Mouse (Mus musculus): Measurements from ENCODE around the gene Cd244a.

Cd244a gene

DNA sequence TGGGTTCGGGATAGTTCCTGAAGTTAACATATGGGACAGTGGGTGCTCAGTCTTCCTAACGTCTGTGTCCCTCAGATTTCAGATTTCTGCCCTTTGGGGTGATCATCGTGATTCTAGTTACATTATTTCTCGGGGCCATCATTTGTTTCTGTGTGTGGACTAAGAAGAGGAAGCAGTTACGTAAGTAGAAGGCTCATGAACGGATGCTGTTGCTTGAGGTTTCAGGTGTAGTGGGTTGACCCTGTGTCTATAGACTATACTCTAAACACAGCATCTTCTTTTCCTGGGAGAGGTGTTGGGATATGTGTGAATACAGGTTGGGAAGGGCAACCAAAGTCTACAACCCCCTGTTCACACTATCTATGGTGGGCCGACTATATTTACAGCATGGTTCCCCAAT is 18.2 kb downstream of the Cd244a start:
- no peak for DNase-seq (ENCODE audit: low spot score in 2 of 2)

DNA sequence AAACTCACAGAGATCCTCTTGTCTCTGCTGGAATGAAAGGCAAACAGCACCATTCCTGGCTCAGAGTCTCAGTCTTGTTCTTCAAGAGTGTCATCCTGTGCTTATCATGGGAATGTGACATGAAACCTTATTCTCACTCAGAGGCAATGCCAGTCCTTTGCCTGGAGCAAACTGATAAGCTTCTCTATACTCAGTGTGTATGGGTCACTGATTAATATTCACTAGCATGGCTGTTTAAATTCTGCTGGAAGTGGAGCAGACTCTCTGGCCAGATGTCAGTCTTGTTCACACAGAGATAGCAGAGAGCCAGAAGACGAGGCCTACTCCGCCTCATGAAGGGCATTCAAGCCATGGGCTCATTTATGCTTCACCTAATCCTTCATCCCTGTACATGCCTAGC is 25.6 kb downstream of the Cd244a start:
- no peak for DNase-seq (ENCODE audit: low spot score in 2 of 2)

DNA sequence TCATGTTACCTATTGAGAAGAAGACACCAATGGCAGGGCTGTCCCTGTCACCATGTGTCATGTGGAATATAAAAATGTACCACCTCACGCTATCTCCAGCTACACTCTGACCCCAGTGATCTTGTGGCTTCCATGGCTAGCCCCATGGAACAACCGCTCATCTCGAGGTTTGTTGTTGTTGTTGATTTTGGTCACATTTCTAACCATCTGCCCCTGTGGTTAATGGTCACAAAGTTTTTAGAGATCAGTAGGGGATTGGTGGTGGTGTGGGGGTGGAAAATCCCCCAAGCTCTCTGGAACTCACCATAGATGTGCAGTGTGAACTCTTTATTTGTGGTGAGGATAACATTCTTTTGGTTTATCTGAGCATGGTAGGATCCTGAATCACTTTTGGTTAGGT is 45.7 kb downstream of the Cd244a start:
- DNase-seq (ENCODE audit: low spot score in 2 of 2) = no peak

DNA sequence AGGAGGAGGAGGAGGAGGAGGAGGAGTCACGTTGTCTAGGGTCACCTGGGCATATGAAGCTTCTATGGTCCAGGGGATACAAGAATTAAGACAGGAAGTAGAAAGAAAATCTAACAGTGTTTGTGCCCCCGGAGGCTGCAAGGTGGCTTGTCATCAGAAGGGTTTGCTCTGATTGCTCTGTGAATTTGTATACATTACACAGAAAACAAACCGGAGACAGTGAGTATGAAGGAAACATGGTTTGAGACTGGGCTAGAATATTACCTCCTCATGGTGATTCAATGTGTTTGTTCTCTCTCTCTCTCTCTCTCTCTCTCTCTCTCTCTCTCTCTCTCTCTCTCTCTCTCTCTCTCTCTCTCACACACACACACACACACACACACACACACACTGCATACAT is 47.7 kb downstream of the Cd244a start:
- DNase-seq (ENCODE audit: low spot score in 2 of 2) = no peak

DNA sequence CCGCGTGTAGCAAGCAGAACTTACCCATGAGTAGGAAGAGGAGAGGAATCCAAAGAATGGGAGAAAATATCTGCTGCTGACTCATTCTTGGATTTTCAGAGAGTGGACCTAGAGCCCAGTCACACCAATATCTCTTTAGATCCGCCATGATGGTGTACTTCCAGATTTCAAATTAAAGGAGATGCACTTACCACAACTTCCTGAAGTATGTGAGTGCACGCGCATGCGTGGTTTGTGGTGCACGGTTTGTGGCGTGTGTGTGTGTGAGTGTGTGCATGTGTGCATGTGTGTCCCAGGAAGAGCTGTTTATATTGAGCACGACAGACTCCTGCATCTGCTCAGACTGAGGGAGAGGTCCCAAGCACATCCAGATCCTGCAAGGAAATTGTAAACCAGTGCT is 48.2 kb downstream of the Cd244a start, which contains the start of gene Ly9:
Gene Ly9 (minus strand): TSS at position 235 of the 400 bp plus-strand sequence.
- DNase-seq (ENCODE audit: low spot score in 2 of 2) = peak; percentile 65 to 75

DNA sequence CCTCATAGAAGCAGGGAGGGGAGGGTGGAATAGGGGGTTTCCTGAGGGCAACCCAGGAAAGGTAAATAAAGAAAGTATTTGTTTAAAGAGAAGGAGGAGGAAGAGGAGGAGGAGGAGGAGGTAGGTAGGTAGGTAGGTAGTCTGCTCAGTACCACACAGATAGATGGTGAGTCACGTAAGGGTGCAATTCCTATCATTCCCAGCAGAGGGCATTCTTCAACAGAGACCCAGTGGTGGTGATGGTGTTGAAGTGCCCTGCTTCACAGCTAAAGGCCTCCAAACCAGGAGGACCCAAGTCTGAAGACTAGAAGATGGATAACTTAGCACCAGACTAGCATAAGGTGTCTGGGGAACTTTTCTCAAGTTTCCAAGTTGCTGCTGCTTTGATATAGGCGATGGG is 51.0 kb downstream of the Cd244a start:
- peak in 1 of 2 experiments; percentile 49 for DNase-seq (ENCODE audit: low spot score in 2 of 2)

DNA sequence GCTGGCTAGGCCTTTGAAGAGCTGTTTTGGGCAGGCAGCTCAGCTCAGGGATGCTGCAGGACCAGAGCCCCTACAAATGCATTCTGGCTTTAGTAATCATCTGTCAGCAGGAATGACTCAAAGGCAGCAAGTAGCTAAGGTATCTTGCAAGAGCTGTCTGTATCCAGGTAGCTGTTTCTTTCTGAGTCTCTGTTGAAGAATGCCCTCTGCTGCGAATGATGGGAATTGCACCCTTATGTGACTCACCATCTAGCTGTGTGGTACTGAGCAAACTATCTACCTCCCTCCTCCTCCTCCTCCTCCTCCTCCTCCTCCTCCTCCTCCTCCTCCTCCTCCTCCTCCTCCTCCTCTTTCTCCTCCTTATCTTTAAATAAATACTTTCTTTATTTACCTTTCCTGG is 51.8 kb downstream of the Cd244a start:
- DNase-seq (ENCODE audit: low spot score in 2 of 2) = peak; percentile 25 to 36

DNA sequence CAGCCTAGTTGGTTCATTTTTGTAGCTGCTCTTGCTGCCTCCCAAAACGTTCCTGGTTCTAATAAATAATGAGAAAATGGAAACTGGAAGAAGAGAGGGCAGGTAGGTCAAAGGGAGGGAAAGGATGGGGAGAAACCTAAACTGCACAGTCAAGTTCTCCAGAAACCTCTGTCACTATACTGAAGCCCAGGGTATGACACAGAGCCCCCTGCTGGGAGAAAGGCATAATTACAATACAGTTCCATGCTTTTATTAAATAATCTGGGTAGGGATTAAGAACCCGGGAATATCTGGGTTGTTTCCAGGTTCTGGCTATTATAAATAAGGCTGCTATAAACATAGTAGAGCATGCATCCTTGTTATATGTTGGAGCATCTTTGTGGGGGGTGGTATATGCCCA is 55.0 kb downstream of the Cd244a start:
- peak in 1 of 2 experiments; percentile 18 for DNase-seq (ENCODE audit: low spot score in 2 of 2)

DNA sequence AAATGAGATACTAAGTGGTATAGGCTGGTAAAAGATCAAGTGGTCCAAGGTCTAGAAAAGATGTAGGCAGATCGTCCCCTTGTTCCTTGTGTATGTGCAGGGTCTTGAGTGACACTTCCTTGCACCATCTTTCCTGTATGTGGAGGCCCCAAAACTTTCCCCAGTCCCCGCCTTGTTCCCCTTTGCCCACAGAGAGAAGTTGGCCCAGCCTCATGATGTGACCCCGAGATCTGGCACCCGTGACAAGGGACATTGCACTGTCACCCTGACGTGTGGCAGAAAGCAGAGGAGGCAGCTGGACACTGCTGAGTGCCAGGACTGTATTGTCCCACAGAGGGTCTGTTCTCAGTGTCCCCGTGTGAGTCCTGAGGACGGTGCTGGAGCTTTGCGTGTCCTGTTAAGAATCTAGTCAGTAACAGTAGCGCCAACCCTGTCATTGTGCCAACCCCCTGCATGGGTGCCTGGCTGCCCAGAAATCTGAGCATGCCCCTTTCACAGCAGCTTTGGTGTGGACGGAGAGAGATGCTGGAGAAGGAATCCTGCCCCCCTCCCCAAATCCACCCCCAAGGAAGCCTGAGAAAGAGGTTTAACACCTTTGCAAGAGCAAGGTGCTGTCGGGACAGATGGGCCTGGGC is 58.0 kb downstream of the Cd244a start:
- DNase-seq (ENCODE audit: low spot score in 2 of 2) = no peak

DNA sequence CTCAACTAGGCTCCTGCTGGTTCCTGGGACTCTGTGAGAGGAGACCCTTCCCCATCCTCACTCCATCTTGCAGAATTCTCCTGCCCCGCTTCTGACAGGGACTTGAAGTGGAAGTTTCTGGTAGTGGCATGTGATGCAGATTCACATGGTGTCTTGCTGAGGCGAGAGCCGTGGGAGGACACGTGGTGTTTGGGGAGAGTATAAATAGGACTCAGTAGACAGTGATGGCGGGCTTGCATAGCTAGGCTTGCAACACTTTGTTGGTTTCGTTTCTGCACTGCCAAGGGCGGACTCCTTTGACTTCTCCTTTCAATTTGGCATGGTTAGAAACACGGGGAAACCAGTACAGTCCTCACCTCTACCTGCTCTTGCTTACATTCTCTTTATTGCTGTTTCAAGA is 60.0 kb downstream of the Cd244a start:
- no peak for DNase-seq (ENCODE audit: low spot score in 2 of 2)

DNA sequence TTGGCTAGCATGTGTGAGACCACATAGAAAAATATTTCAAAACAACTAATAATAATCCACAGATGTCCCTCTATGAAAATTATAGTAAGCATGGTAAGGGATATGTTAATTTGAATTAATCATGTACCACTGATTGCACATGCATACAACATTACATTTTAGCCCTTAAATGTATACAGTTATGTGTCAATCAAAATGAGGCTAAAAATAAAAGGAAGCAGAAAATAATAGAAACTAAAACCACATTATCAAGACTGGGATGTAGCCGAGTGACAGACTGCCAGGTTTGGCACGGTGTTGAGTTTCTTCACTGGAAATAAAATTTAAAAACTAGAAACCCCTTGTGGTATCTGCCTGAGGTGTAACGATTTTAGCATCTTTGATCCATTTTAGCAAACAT is 60.7 kb downstream of the Cd244a start:
- no peak for DNase-seq (ENCODE audit: low spot score in 2 of 2)

DNA sequence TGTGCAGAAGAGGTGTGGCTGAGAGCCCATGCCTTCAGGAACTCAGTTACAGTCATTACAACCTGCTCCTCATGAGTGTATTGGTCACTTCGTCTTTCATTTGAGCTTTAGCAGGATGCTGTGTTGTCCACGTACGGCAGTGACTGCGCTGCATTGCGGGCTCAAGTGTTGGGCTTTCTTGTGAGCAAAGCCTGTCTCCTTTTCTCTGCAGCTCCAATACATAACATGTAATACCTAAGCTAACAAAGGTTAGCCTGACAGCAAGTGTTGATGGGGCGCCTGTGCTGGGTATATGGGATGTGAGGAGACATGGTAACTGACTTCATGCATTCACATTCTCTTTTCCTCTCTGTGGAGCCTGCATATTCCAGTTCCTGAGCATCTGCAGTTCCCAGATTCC is 61.1 kb downstream of the Cd244a start:
- DNase-seq (ENCODE audit: low spot score in 2 of 2) = no peak

DNA sequence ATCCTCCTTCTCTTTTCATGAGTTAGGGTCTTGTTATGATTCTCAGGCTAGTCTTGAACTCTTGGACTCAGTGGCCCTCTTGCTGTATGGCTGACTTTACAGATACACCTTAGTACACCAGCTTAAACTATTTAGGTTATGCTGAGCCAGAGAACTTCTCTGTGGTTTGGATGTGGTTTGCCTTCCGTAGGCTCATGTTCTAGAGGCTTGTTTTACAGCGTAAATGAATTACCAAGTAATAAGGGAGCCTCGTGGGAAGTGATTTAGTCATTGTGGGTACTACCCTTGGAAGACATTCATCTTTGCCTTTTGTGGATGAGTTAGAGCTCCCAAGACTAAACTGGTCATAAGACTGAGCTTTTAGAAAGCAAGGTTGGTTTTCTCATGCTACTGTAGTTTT is 68.8 kb downstream of the Cd244a start:
- DNase-seq (ENCODE audit: low spot score in 2 of 2) = no peak

DNA sequence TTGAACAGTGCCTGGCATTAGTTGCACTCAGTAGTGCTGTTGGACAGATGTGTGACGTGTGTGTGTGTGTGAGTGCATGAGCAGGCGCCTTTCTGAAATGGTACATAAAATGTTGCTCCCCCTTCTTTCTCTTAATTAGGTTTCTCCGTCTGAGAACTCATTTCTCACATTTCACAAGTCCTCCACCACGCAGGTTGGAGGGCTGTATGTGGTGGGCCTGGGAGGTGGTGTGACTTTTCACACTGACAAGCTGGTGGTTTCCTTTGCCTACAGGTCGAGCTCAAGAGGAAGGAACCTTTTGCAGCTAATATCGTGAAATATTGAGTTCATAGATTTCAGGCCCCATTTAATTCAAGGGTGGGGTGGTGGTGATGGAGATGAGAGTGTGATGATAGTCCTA is 70.2 kb downstream of the Cd244a start:
- no peak for DNase-seq (ENCODE audit: low spot score in 2 of 2)

DNA sequence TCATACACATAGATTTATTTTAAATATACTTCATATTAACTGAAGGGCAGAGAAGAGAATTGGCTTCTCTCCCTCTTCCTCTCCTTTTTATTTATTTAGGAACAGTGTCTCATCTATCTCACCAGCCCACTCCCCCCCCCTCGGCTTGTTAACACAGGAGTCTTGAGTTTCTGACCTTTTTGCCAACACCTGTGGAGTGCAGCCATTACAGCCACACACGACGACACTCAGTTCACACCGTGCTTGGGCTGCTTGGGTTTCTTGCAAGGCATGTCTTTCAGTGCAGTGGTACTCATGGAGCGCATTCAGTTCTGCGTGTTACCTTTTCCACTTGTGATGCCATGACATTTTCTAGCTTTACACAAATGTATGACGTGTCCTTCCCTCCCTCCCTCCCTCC is 71.0 kb downstream of the Cd244a start:
- DNase-seq (ENCODE audit: low spot score in 2 of 2) = no peak

DNA sequence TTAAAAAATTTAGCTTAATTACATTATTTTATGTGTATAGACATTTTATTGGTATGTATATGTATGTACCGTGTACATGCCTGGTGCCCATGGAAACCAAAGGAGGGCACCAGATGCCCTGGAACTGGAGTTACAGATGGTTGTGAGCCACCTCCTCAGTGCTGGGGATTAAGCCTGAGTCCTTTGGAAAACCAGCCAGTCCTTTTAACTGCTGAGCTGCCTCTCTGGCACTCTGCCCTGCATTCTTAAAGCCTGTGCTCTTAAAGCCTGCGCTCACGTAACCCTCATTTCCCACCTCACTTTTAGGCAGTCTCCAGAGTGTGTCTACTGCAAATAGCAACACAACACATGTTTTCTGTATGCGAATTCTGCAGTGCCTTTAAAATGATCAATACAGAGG is 71.9 kb downstream of the Cd244a start:
- no peak for DNase-seq (ENCODE audit: low spot score in 2 of 2)

DNA sequence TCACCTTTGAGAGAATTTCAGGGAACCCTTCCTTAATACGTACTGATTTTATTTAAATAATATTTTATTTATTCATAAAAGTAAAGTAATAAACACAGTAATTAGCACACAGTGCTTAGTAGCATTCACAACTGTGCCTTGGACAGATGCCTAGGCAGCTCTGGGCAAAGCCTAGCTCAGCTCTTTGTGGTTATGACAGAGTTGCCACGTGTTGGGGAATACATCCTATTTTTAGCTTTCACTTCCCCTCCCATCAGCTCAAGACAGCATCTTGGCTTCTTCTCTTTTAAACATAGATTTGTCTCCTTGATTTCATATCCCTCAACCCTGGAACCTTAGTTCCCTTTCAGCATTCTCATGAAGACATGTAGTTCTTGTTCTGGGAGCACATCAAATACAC is 72.5 kb downstream of the Cd244a start:
- no peak for DNase-seq (ENCODE audit: low spot score in 2 of 2)

DNA sequence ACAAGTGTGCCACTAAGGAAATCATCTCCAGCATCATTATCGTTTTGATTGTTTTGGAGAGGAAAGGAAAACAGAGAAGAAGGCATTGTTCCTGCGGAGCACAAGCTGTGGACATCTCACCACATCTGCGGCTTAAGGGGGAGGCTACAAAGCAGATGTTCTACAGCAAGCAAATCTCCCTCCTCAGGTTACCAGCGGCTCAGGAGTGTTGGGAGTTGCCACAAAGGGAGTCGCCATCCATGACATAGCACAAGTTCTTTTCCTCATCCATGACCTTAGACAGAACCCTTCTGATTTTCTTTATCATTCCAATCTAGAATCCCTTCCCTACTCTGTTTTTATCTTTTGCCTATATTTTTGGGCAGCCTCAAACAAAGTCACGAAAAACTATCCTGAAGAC is 76.7 kb downstream of the Cd244a start:
- DNase-seq (ENCODE audit: low spot score in 2 of 2) = no peak

DNA sequence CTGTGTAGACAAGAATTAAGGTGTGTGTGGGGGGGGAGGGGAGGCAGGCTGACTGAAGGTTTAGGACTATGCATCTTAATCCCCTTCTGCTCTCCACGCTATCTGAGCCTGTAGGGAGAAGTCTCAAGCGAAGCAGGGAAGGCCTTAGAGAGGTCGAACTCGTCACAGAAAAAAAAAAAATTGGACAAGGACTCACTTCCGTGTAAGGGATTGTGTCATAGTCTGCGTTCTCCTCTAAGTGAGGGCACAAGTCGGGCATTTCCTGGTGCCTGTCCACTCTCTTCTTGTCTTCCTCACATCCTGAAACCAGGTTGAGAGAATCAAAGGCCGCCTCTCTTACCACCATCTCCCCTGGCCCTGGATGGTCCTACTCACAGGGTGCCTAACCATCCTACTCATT is 78.1 kb downstream of the Cd244a start:
- DNase-seq (ENCODE audit: low spot score in 2 of 2) = no peak

DNA sequence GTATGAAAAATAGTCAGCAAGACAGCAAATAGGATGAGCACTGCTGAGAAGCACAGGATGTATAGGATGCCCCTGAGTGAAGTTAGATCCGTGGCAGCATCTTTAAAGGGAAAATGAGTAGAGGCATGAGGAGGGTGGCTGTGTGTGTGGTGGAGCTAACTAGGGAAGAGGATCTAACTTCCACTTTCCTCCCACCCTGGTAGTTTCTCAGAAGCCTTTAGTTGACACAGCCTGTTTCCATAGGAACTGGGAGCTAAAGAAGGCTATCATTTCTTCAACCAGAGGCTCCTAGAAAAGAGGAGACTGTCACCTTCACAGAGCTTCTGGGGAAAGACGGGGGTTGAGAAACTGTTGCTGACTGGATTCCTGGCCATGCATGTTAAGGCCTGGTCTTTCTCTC is 79.7 kb downstream of the Cd244a start:
- DNase-seq (ENCODE audit: low spot score in 2 of 2) = no peak

DNA sequence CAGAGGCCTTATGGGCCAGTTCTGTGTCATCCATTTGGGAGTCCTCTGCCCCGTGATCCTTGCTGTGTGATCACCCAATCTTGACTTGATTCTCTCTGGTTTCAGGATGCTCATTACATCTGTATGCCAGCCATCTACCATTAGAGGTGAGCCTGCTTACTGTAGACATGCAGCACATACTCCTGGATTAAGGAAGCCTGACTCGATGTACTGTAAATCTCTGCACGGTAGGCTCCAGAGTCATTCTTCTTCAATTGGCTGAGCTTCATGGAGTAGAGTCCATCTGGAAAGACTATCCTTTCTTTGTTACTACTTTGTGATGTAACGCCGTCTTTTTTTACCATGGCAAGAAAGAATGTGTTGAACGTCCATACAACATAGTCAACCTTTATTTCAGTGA is 81.8 kb downstream of the Cd244a start:
- no peak for DNase-seq (ENCODE audit: low spot score in 2 of 2)

DNA sequence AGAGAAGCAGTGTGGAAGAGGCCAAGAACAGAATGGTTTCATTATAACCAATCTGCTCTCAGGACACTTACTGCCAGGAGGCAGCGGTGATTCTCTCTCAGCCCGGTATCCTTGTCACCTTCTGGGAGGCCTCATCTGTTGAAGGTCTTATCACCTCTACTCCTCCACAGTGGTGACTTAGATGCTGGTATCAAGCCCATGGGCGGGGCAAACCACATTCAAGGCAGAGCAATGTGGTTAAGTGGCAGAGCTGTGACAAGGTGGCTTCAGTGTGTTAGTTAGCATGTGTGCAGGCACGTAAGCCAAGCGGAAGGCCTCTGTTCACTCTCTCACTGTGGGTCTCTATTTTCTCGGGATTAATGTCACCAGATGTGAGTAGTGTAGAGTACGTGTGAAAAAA is 84.6 kb downstream of the Cd244a start:
- peak; percentile 16 to 17 for DNase-seq (ENCODE audit: low spot score in 2 of 2)

DNA sequence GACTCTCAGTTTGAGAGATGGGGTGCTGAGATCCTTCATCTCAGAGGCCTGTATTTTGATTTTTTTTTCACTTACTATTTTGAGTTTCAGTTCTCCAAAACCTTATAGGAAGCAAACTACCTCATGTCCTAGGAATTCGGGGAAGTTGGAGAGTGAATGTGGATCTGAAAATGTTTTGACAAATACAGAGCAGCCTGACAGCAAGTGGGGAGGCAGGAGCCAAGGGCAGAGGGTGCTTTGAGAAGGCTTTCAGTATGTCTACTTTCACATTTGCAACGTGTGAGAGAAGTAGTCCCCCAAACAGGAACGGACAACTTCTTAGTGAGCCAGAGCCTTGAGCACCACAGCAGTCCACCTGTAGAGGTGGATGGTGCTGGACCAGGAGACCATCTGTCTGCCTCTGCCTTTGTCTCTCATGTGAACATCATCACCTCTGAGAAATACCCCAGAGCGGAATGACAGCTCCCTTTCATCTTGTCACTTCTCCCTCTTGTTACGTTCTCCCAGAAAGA is 87.5 kb downstream of the Cd244a start:
- no peak for DNase-seq (ENCODE audit: low spot score in 2 of 2)

DNA sequence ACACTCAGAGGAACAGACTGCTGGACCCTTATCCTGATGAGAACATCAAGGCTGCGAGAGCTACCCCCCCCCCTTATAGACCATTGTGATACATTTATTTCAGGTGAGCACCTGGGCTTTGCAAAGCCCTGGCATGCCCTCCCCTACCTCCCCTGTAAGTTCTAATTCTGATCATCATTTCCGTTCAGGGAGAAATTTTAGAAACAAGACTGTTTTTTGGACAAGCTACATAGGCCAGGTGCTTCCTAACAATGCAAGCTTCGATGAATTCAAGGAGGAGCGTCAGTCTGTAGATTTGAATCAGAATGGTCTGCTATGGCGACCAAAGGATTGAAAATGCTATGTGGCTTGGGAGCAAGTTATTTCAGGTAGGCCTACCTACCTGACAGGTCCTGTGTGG is 88.7 kb downstream of the Cd244a start:
- no peak for DNase-seq (ENCODE audit: low spot score in 2 of 2)

Data from thymus, postnatal 10 days (tissue).